Mouse (Mus musculus) neural tube, embryonic 15.5 days (tissue): ENCODE results near the gene Fbxo33. TPM values are rescaled to one million over a fixed set of nuclear protein-coding genes. Genes with fewer than 3 reads are reported as not detected.
A peak's percentile ranks its signal among the peaks of the same experiment; 100 is the strongest.

Source experiments
- ATAC-seq: fragments of 200-750 bp; cut with Nextera tagmentation; 2 replicates; pipeline ENCODE4 v1.8.0; 2017; ENCODE audit warnings: mild to moderate bottlenecking, moderate TSS enrichment, moderate library complexity; ENCODE audit not compliant: low FRiP score
- H3K27ac ChIP-seq: fragments of 300-500 bp; sonication (generic); replicated peaks from 2 replicates; pipeline ENCODE4 v1.5.1; 2015; ENCODE audit warnings: mild to moderate bottlenecking, inconsistent platforms
- H3K27me3 ChIP-seq: fragments of 300-500 bp; sonication (generic); replicated peaks from 2 replicates; pipeline ENCODE4 v1.6.1; 2015; ENCODE audit warnings: inconsistent platforms
- H3K36me3 ChIP-seq: fragments of 300-500 bp; sonication (generic); 2 replicates; pipeline ENCODE4 v1.6.1; 2015; ENCODE audit warnings: inconsistent platforms
- H3K4me1 ChIP-seq: fragments of 300-500 bp; sonication (generic); 2 replicates; pipeline ENCODE4 v1.6.1; 2015; ENCODE audit warnings: inconsistent platforms
- H3K4me2 ChIP-seq: fragments of 300-500 bp; sonication (generic); 2 replicates; pipeline ENCODE4 v1.6.1; 2015; ENCODE audit warnings: inconsistent platforms, mild to moderate bottlenecking, moderate library complexity
- H3K4me3 ChIP-seq: fragments of 300-500 bp; sonication (generic); replicated peaks from 2 replicates; pipeline ENCODE4 v1.5.1; 2015; ENCODE audit warnings: mild to moderate bottlenecking, inconsistent platforms
- H3K9ac ChIP-seq: fragments of 300-500 bp; sonication (generic); replicated peaks from 2 replicates; pipeline ENCODE4 v1.6.1; 2015; ENCODE audit warnings: mild to moderate bottlenecking, inconsistent platforms
- H3K9me3 ChIP-seq: fragments of 300-500 bp; sonication (generic); replicated peaks from 2 replicates; pipeline ENCODE4 v1.6.1; 2016; ENCODE audit warnings: inconsistent platforms
- WGBS: fragments of 180-500 bp; shearing (Covaris S2); methylation state at CpG from one replicate; pipeline ENCODE4 v1.1.7; 2015; ENCODE audit warnings: mixed read lengths; 5-methylcytosine and 5-hydroxymethylcytosine counted together
- polyA plus RNA-seq: library from polyadenylated mRNA; unstranded; fragments of >200 nt; fragmentation: Nextera tagmentation; extraction: Ambion mirVana; gene quantifications from 2 replicates; pipeline ENCODE4 v1.2.1, GENCODE M21; 2015

Gene Fbxo33
- polyA plus RNA-seq, 1 experiment from 2014 or later: 8.3 TPM

- Histone ChIP-seq H3K4me1 (no peaks in the 10 kb centered on the region), H3K4me2 (no peak overlapping the region), H3K9me3 (no peaks in the 10 kb centered on the region), H3K9ac (no peak overlapping the region), H3K36me3 (no peaks in the 10 kb centered on the region), H3K4me3 (no peak overlapping the region), H3K27ac (no peak overlapping the region), H3K27me3 (no peaks in the 10 kb centered on the region)
- ATAC-seq: no peak
- 94% methylated on average over 5 of the region's 5 CpGs for WGBS
Measured at GRCm38 (mm10) chr12:59228401-59228800, 8.9 kb upstream of the Fbxo33 start.

- peak overlapping the region; percentile 66 for H3K4me2 ChIP-seq
- no peaks in the 10 kb centered on the region for H3K27me3 ChIP-seq
- peak; percentile 58 for ATAC-seq
- peak overlapping the region; percentile 56 for H3K4me3 ChIP-seq
- H3K9me3 ChIP-seq: no peaks in the 10 kb centered on the region
- H3K27ac ChIP-seq: peak overlapping the region; percentile 99
- peak overlapping the region; percentile 87 for H3K9ac ChIP-seq
- under 1% methylated on average over 63 of the region's 69 CpGs for WGBS
- H3K4me1 ChIP-seq: peaks cover 28% of the 10 kb centered on the region
- H3K36me3 ChIP-seq: no peaks in the 10 kb centered on the region
Measured at GRCm38 (mm10) chr12:59218640-59219321, 744 bp downstream of the Fbxo33 start.

GRCm38 (mm10) chr12:59217331-59217730 lies 2.2 kb downstream of the Fbxo33 start:
- H3K4me2 ChIP-seq: peak overlapping the region; percentile 66
- H3K36me3 ChIP-seq: no peaks in the 10 kb centered on the region; the same call in 1 of the 2 replicates
- WGBS: 87% methylated on average over 3 of the region's 3 CpGs
- peaks cover 28% of the 10 kb centered on the region for H3K4me1 ChIP-seq
- H3K27me3 ChIP-seq: no peaks in the 10 kb centered on the region
- H3K9me3 ChIP-seq: no peaks in the 10 kb centered on the region
- no peak for ATAC-seq
- H3K4me3 ChIP-seq: peak overlapping the region; percentile 56
- H3K9ac ChIP-seq: no peak overlapping the region
- no peak overlapping the region for H3K27ac ChIP-seq

- ATAC-seq: no peak
- Histone ChIP-seq H3K36me3 (peaks cover 5% of the 10 kb centered on the region), H3K27me3 (no peaks in the 10 kb centered on the region), H3K27ac (no peak overlapping the region), H3K4me2 (peak overlapping the region; percentile 66), H3K9me3 (no peaks in the 10 kb centered on the region), H3K4me1 (peaks cover 28% of the 10 kb centered on the region), H3K4me3 (no peak overlapping the region), H3K9ac (no peak overlapping the region)
- 89% methylated on average over 6 of the region's 6 CpGs for WGBS
Measured at GRCm38 (mm10) chr12:59216676-59217266, 2.8 kb downstream of the Fbxo33 start.

GRCm38 (mm10) chr12:59216176-59216575 lies 3.3 kb downstream of the Fbxo33 start:
- peak overlapping the region; percentile 66; the same call in 1 of the 2 replicates for H3K4me2 ChIP-seq

GRCm38 (mm10) chr12:59207814-59208213 lies 11.7 kb downstream of the Fbxo33 start:
- 95% methylated on average over 1 of the region's 1 CpGs for WGBS
- ATAC-seq: no peak

More at GRCm38 (mm10) chr12:59216176-59216575, 3.3 kb downstream of the Fbxo33 start:
- Histone ChIP-seq H3K9me3 (no peaks in the 10 kb centered on the region), H3K27me3 (no peaks in the 10 kb centered on the region), H3K9ac (no peak overlapping the region), H3K36me3 (peaks cover 11% of the 10 kb centered on the region), H3K4me1 (peaks cover 28% of the 10 kb centered on the region), H3K4me3 (no peak overlapping the region), H3K27ac (no peak overlapping the region)
- ATAC-seq: no peak
- 94% methylated on average over 4 of the region's 4 CpGs for WGBS

GRCm38 (mm10) chr12:59207000-59207390 lies 12.5 kb downstream of the Fbxo33 start:
- WGBS: 91% methylated on average over 3 of the region's 3 CpGs
- Histone ChIP-seq H3K9me3 (no peaks in the 10 kb centered on the region), H3K4me1 (no peaks in the 10 kb centered on the region), H3K36me3 (peaks cover 39% of the 10 kb centered on the region), H3K9ac (no peak overlapping the region), H3K4me2 (no peak overlapping the region), H3K27me3 (no peaks in the 10 kb centered on the region), H3K27ac (no peak overlapping the region), H3K4me3 (no peak overlapping the region)
- no peak for ATAC-seq

More at GRCm38 (mm10) chr12:59207814-59208213, 11.7 kb downstream of the Fbxo33 start:
- H3K9ac ChIP-seq: no peak overlapping the region
- H3K4me1 ChIP-seq: no peaks in the 10 kb centered on the region
- no peak overlapping the region for H3K4me2 ChIP-seq
- H3K36me3 ChIP-seq: peaks cover 37% of the 10 kb centered on the region
- H3K27me3 ChIP-seq: no peaks in the 10 kb centered on the region
- H3K9me3 ChIP-seq: no peaks in the 10 kb centered on the region
- H3K27ac ChIP-seq: no peak overlapping the region
- H3K4me3 ChIP-seq: no peak overlapping the region

- Histone ChIP-seq H3K4me2 (no peak overlapping the region), H3K4me1 (no peaks in the 10 kb centered on the region), H3K9me3 (no peaks in the 10 kb centered on the region), H3K9ac (no peak overlapping the region), H3K27me3 (no peaks in the 10 kb centered on the region), H3K27ac (no peak overlapping the region), H3K4me3 (no peak overlapping the region), H3K36me3 (peaks cover 34% of the 10 kb centered on the region)
- 91% methylated on average over 4 of the region's 4 CpGs for WGBS
- no peak for ATAC-seq
Measured at GRCm38 (mm10) chr12:59206208-59206999, 13.1 kb downstream of the Fbxo33 start.

- 91% methylated on average over 6 of the region's 6 CpGs for WGBS
- Histone ChIP-seq H3K27me3 (no peaks in the 10 kb centered on the region), H3K9me3 (no peaks in the 10 kb centered on the region), H3K4me2 (no peak overlapping the region), H3K4me1 (no peaks in the 10 kb centered on the region), H3K4me3 (no peak overlapping the region), H3K9ac (no peak overlapping the region), H3K27ac (no peak overlapping the region), H3K36me3 (peaks cover 34% of the 10 kb centered on the region)
- no peak for ATAC-seq
Measured at GRCm38 (mm10) chr12:59205571-59205970, 14.0 kb downstream of the Fbxo33 start.

GRCm38 (mm10) chr12:59199361-59199760 lies 20.2 kb downstream of the Fbxo33 start:
- Histone ChIP-seq H3K4me2 (no peak overlapping the region), H3K27ac (no peak overlapping the region), H3K9ac (no peak overlapping the region), H3K36me3 (peaks cover 41% of the 10 kb centered on the region), H3K27me3 (no peaks in the 10 kb centered on the region), H3K4me3 (no peak overlapping the region), H3K4me1 (no peaks in the 10 kb centered on the region), H3K9me3 (no peaks in the 10 kb centered on the region)
- no peak for ATAC-seq
- WGBS: 95% methylated on average over 2 of the region's 2 CpGs

GRCm38 (mm10) chr12:59198750-59199149 lies 20.8 kb downstream of the Fbxo33 start:
- no peak overlapping the region for H3K4me3 ChIP-seq

More at GRCm38 (mm10) chr12:59198750-59199149, 20.8 kb downstream of the Fbxo33 start:
- H3K4me2 ChIP-seq: no peak overlapping the region
- 79% methylated on average over 4 of the region's 4 CpGs for WGBS
- H3K9ac ChIP-seq: no peak overlapping the region
- H3K27ac ChIP-seq: no peak overlapping the region
- no peak for ATAC-seq
- no peaks in the 10 kb centered on the region for H3K9me3 ChIP-seq
- H3K36me3 ChIP-seq: peaks cover 36% of the 10 kb centered on the region
- H3K27me3 ChIP-seq: no peaks in the 10 kb centered on the region
- H3K4me1 ChIP-seq: no peaks in the 10 kb centered on the region
